Mouse (Mus musculus): ENCODE data around the gene Gm28051. TPM values are rescaled to one million over a fixed set of nuclear protein-coding genes. Genes with fewer than 3 reads are reported as not detected.

Gm28051 gene
- polyA plus RNA-seq, 1 experiment from 2014 or later: not detected

DNA sequence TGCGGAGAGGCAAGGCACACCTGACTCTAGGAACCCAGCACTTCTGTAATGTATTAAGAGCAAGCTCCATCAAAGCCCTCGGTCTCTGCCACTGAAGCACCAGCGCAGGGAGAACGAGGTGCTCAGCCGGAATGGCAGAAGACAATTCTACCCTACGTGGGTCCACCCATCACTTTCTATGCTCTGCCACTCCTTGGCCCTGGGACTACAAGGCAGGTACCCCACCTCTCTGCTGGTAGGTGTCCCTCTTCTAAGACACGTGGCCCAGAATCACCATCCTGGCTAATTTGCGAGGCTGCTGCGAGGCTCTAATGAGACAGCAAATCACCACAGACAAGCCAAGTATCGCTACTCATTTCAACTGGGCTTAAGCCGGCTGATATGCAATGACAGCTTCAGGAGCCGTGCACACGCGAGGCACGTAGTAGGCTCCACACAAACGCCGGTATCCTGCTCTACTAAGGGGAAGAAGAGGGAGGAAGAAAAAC is 53.6 kb downstream of the Gm28051 start:
- no peaks in the 10 kb centered on the region for H3K36me3 ChIP-seq
- H3K27me3 ChIP-seq: no peaks in the 10 kb centered on the region
- H3K4me1 ChIP-seq (replicated peaks): peaks cover 58% of the 10 kb centered on the region
- ATAC-seq (ENCODE audit: low FRiP score, low read depth): peak; percentile 2; the same call in 1 of the 2 replicates
- peak overlapping the region; percentile 90 for H3K4me2 ChIP-seq
- H3K27ac ChIP-seq (replicated peaks): peak overlapping the region; percentile 93
- peak overlapping the region; percentile 90 for H3K4me3 ChIP-seq
- H3K9me3 ChIP-seq: no peaks in the 10 kb centered on the region
- peak overlapping the region; percentile 76 for H3K9ac ChIP-seq
- WGBS: 3% methylated on average over 17 of the region's 17 CpGs

DNA sequence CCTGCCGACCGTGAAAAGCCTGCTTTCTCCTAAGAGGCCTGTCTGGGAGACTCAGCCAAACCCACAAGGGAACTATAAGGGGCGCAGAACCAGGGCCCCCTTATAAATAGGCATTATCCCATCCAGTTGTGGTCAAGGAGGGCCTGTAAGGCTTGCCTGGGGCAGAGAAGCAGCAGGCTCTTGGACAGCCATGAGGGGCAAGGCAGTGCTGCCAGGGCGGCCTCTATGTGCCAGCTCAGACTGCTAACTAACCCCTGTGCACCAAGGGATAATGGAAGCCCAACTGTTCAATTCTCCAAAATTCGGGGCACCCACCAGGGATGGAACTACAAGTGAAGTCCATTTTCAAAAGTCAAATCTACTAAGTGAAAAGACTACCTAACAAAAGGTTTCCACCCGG is 54.1 kb downstream of the Gm28051 start:
- Histone ChIP-seq H3K4me2 (peak overlapping the region; percentile 90), H3K27ac (replicated peaks) (peak overlapping the region; percentile 69), H3K4me1 (replicated peaks) (peaks cover 63% of the 10 kb centered on the region), H3K27me3 (no peaks in the 10 kb centered on the region), H3K9ac (peak overlapping the region; percentile 76), H3K36me3 (no peaks in the 10 kb centered on the region), H3K4me3 (peak overlapping the region; percentile 90), H3K9me3 (no peaks in the 10 kb centered on the region)
- ATAC-seq (ENCODE audit: low FRiP score, low read depth): no peak
- 22% methylated on average over 6 of the region's 6 CpGs for WGBS

DNA sequence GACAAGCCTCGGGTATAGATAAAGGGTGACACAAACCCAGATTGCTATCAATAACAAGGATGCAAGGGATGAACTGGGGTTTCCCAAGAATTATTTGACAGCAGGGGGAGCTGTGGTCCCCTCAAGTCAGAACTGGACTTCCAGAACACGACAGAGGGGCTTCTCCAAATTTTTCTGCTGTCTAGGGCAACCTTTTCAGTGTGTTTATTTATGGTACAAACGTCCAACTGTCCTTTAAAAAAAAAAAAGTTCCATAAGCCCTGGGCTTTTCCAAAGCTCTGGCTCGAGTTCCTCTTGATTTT is 54.5 kb downstream of the Gm28051 start:
- H3K9me3 ChIP-seq: no peaks in the 10 kb centered on the region
- H3K4me3 ChIP-seq: peak overlapping the region; percentile 90
- no peaks in the 10 kb centered on the region for H3K36me3 ChIP-seq
- ATAC-seq (ENCODE audit: low FRiP score, low read depth): no peak
- peak overlapping the region; percentile 90 for H3K4me2 ChIP-seq
- peaks cover 67% of the 10 kb centered on the region for H3K4me1 ChIP-seq (replicated peaks)
- H3K27me3 ChIP-seq: no peaks in the 10 kb centered on the region
- H3K27ac ChIP-seq (replicated peaks): peak overlapping the region; percentile 69
- H3K9ac ChIP-seq: peak overlapping the region; percentile 76
- WGBS: 3% methylated on average over 4 of the region's 4 CpGs

DNA sequence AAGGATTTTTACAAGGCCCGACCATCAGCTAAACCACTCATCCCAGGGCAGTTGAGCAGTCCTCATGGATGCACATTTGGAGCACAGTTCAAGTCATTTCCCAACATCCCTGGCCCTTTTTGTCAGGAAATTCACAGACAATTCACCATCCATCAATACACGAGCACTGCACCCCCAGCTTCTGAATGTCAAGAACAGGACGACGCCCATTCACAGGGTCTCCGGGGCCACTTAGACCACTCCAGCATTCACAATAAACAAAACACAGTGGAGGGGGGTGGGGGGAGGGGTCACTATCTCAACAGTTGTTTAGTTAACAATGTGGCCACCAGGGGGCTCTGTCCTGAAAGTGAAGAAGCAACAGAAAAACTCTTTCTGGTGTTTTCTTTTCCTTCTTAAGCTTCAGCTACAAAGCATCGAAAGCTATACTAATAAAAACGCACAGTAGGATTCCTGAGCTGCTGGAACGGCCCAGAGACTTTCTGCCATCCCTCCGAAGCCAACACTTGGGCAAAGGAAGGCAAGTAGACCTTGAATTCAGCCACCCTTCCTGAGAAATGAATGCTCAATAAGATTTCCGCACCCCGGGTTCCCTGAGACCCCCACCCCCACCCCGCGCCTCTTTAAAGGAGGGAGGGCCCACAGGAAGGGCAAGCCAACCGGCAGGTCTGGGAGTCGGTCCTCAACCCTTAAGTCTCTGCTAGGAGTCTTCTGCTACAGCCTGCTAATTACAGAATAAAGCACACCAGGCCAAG is 55.0 kb downstream of the Gm28051 start:
- H3K27ac ChIP-seq (replicated peaks): peak overlapping the region; percentile 69; the same call in 1 of the 2 replicates
- 4% methylated on average over 15 of the region's 15 CpGs for WGBS
- no peaks in the 10 kb centered on the region for H3K27me3 ChIP-seq
- no peaks in the 10 kb centered on the region for H3K9me3 ChIP-seq
- peaks cover 71% of the 10 kb centered on the region for H3K4me1 ChIP-seq (replicated peaks)
- H3K4me2 ChIP-seq: peak overlapping the region; percentile 90
- H3K4me3 ChIP-seq: peak overlapping the region; percentile 90
- no peak for ATAC-seq (ENCODE audit: low FRiP score, low read depth)
- H3K36me3 ChIP-seq: no peaks in the 10 kb centered on the region
- H3K9ac ChIP-seq: peak overlapping the region; percentile 28

DNA sequence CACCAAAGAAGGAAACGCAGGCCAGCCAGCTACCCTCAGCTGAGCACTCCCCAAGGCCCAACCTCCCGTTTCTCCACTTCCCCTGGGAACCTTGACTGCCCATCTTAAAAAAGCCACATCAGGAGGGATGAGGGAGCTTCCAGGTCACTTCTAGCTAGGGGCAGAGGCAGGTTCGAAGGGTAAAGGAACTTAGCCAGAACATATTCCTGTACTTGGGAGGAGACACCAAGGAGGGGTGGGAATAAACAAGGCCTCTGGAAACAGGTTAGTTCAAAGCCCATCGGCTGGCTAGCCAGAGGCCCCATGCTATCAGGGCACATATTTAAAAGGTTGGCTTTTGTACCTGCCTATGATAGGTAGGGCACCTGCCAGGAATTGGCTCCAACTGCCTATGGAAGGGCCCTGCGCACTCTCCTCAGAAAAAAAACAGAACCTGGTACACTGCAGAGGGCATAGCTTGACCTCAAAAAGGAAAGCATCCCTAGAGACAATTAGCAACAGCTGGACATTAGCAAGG is 55.8 kb downstream of the Gm28051 start:
- 92% methylated on average over 5 of the region's 5 CpGs for WGBS
- peaks cover 77% of the 10 kb centered on the region for H3K4me1 ChIP-seq (replicated peaks)

DNA sequence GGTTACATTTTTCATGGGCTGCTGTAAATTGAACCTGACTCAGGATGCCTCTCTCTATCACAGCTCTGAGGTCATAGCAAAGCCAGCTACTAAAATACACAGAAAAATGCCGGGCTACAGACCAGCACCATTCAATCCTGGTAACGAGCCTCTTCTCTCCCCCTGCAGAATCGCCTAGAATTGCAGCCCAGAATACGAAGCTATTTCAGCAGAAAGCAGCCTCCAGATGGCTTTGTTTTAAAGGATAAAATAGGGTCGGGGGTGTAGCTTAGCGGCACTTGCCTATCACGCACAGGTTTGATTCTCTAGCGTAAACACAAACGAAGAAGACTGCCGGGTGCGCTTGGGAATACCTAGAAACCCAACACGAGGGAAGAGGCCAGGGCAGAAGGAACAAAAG is 57.1 kb downstream of the Gm28051 start:
- no peaks in the 10 kb centered on the region for H3K9me3 ChIP-seq
- H3K27me3 ChIP-seq: no peaks in the 10 kb centered on the region
- H3K4me1 ChIP-seq (replicated peaks): peaks cover 84% of the 10 kb centered on the region
- no peaks in the 10 kb centered on the region for H3K36me3 ChIP-seq
- H3K9ac ChIP-seq: no peak overlapping the region
- ATAC-seq (ENCODE audit: low FRiP score, low read depth): no peak
- no peak overlapping the region for H3K4me2 ChIP-seq
- H3K4me3 ChIP-seq: no peak overlapping the region
- WGBS: 61% methylated on average over 12 of the region's 12 CpGs
- peak overlapping the region; percentile 7; the same call in 1 of the 2 replicates for H3K27ac ChIP-seq (replicated peaks)

More for the DNA sequence above, 55.8 kb downstream of the Gm28051 start:
- Histone ChIP-seq H3K27ac (replicated peaks) (no peak overlapping the region), H3K4me3 (peak overlapping the region; percentile 90; the same call in 1 of the 2 replicates), H3K36me3 (no peaks in the 10 kb centered on the region), H3K4me2 (peak overlapping the region; percentile 90), H3K27me3 (no peaks in the 10 kb centered on the region), H3K9me3 (no peaks in the 10 kb centered on the region), H3K9ac (no peak overlapping the region)
- ATAC-seq (ENCODE audit: low FRiP score, low read depth): no peak

DNA sequence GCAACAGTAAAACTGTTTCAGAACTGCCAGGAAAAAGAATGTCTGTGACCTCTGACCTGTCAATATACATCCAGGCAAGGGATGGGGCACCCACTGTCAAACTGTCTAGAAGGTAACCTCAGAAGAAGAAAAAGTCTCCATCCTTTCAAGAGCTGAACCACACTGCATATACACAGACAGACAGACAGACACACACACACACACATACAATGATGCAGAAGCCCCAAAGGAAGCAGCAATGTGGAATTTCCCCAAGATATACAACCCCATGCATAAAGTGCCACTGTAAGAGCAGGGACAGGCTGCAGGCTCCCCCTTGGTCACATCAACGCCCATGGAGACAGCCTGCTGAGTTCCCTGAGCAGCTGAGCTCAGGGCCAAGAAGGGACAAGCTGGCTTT is 58.4 kb downstream of the Gm28051 start:
- Histone ChIP-seq H3K36me3 (no peaks in the 10 kb centered on the region), H3K4me2 (no peak overlapping the region), H3K27me3 (no peaks in the 10 kb centered on the region), H3K27ac (replicated peaks) (no peak overlapping the region), H3K4me1 (replicated peaks) (peaks cover 84% of the 10 kb centered on the region), H3K4me3 (no peak overlapping the region), H3K9me3 (no peaks in the 10 kb centered on the region), H3K9ac (no peak overlapping the region)
- 28% methylated on average over 1 of the region's 1 CpGs for WGBS
- no peak for ATAC-seq (ENCODE audit: low FRiP score, low read depth)

DNA sequence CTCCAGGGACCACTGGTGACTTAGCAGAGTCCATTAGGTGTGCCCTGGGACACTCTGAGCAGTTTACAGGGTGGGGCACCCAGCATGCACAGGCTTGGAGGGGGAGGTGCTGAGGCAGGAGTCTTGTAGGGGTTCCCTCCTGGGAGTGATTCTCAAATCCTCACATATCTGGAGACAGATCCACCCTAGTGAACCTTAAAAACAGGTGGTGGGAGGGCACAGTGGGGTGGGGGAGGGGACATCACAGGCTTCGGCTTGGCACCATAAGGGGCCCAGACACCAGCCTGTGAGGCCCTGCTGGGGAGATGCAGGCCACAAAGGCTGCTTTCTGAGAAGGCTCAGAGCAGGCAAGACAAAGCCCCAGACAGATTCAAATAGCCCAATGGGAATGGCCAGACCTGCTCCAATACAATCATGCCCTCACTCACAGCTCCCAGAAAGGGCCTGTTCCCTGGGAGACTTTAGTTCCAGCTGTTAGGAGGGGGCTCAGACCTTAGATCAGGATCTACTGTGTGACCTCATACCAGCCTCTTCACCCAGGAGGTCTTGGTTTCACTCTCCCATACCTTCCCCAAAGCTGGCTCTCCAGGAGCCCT is 59.4 kb downstream of the Gm28051 start:
- Histone ChIP-seq H3K9ac (no peak overlapping the region), H3K9me3 (no peaks in the 10 kb centered on the region), H3K36me3 (no peaks in the 10 kb centered on the region), H3K4me2 (no peak overlapping the region), H3K4me3 (no peak overlapping the region), H3K27ac (replicated peaks) (no peak overlapping the region), H3K27me3 (no peaks in the 10 kb centered on the region), H3K4me1 (replicated peaks) (peaks cover 74% of the 10 kb centered on the region)
- ATAC-seq (ENCODE audit: low FRiP score, low read depth): no peak
- WGBS: 18% methylated on average over 1 of the region's 1 CpGs

DNA sequence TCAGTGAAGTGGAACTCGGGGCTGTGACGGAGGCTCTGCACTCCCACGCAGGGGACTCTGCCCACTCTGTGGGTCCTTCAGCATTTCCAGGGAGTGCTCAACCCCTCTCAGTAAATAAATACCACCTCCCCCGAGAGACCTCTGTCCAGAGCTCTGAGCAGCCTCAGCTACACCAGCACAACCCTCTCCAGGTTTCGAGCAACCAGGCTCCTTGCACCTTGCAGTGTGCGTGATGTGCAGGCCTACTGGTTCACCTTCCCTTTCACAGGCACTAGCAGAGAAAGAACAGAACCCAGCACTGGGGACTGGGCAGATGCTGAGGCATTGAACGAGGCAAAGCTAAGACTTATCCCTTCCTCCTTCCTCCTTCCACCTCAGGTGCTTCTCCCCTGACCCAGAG is 60.2 kb downstream of the Gm28051 start:
- Histone ChIP-seq H3K27me3 (no peaks in the 10 kb centered on the region), H3K4me2 (no peak overlapping the region), H3K27ac (replicated peaks) (no peak overlapping the region), H3K4me3 (no peak overlapping the region), H3K9ac (no peak overlapping the region), H3K4me1 (replicated peaks) (peaks cover 67% of the 10 kb centered on the region), H3K36me3 (no peaks in the 10 kb centered on the region), H3K9me3 (no peaks in the 10 kb centered on the region)
- ATAC-seq (ENCODE audit: low FRiP score, low read depth): no peak
- WGBS: 79% methylated on average over 7 of the region's 7 CpGs

DNA sequence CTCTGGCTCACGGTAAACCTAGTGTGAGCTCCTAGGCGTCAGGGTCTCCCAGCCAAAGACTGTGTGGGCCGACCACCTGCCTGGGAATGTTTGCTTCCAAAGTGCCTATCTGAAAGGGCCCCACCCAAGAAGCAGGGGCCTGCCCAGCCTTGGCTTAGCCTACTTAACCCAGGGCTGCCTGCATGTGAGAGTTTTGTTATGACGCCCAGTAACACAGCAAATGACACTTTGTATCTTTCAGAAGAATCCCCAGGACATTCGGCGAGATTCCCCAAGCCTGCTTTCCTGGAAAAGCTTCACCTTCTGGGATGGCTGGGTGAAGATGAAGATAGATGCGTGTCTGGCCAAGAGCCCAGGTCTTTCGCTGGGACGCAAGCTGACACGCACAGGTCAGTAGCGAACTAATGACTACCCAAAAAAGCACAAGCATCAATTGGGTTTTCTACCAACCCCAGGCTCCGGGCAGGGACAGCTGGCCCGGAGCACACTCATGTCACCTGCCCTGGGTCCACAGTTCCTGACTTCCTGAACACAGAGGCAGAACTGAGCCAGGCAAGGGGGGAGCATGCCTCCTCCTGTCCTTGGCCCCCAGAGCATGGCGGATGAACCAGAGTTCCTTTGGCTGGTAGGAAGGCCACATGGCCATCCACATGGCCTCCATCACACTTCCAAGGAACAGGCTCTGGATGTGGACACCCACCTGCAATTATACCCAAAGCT is 60.8 kb downstream of the Gm28051 start:
- 83% methylated on average over 14 of the region's 14 CpGs for whole genome bisulfite sequencing
- no peaks in the 10 kb centered on the region for H3K27me3 ChIP-seq
- peaks cover 61% of the 10 kb centered on the region for H3K4me1 ChIP-seq (replicated peaks)
- no peaks in the 10 kb centered on the region for H3K36me3 ChIP-seq
- no peak overlapping the region for H3K4me3 ChIP-seq
- H3K4me2 ChIP-seq: no peak overlapping the region
- no peaks in the 10 kb centered on the region for H3K9me3 ChIP-seq
- H3K27ac ChIP-seq (replicated peaks): no peak overlapping the region
- H3K9ac ChIP-seq: no peak overlapping the region
- no peak for ATAC-seq (ENCODE audit: low FRiP score, low read depth)

DNA sequence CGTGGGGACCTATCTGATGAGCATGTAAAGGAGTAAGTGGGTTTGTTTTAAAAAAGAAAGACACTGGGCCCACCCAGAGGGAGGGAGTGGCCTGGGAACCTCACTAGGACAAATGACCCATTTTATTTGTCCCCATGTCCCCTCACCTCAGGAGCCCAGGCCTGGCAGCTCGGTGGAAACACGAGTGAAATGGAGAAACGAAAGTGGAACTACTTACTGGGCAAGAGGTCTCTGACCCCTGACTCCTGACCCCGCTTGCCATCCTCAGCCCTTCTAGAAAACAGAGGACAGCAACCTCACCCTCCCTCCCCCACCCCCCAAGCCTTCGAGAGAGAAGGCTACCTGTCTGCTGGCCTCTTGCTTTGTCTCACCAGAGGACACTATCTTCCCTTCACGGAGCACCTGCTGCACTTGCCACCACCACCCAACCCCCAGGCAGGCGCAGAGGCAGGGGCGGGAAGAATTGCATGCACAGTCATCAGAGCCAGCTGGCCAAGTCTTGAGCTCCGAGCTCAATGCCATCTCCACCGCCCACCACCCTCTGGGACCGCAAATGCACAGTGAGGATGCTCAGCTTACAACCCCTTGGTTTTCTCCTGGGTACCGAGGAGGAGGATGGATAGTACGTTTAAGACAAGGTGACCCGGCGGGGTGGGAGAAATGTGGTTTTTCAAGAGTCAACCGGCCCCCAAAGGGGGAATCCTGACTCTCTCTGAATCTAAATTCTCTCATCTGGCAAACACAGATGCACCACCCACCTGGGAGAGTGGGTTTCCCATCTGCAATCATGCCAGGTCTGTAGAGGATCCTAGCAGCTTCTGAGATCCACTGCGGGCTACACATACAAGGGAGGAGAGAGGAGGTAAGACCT is 62.0 kb downstream of the Gm28051 start:
- Histone ChIP-seq H3K4me1 (replicated peaks) (peaks cover 52% of the 10 kb centered on the region), H3K4me3 (no peak overlapping the region), H3K36me3 (no peaks in the 10 kb centered on the region), H3K27ac (replicated peaks) (no peak overlapping the region), H3K4me2 (no peak overlapping the region), H3K9ac (no peak overlapping the region), H3K9me3 (no peaks in the 10 kb centered on the region), H3K27me3 (no peaks in the 10 kb centered on the region)
- 53% methylated on average over 18 of the region's 18 CpGs for WGBS
- no peak for ATAC-seq (ENCODE audit: low FRiP score, low read depth)

Measured in hindbrain, embryonic 15.5 days (tissue).